Mouse (Mus musculus) layer of hippocampus, adult 2 months (tissue): ENCODE measurements around the gene Gm3336. TPM values are rescaled to one million over a fixed set of nuclear protein-coding genes. Genes with fewer than 3 reads are reported as not detected.

Experiments used
- DNase-seq, 2 experiments: peaks; one replicate each; pipeline ENCODE4 v3.0.0; 2022; ENCODE audit warnings: low spot score in 2 of 2
- H3K27ac ChIP-seq: fragments of 200-600 bp; 2 replicates; pipeline ENCODE4 v1.8.1; 2022
- H3K4me3 ChIP-seq: fragments of 200-600 bp; 2 replicates; pipeline ENCODE4 v1.8.1; 2022; ENCODE audit warnings: mild to moderate bottlenecking
- CTCF ChIP-seq: fragments of 200-600 bp; conservative IDR thresholded peaks from 2 replicates; pipeline ENCODE4 v1.8.1; 2022; ENCODE audit warnings: antibody characterized with exemption, mild to moderate bottlenecking, moderate library complexity
- total RNA-seq, 2 experiments: library from RNA; stranded (reverse); gene quantifications; 2 replicates each; pipeline ENCODE4 v1.2.3; 2021

Gene Gm3336
- total RNA-seq, 2 experiments from 2014 or later = not detected

DNA sequence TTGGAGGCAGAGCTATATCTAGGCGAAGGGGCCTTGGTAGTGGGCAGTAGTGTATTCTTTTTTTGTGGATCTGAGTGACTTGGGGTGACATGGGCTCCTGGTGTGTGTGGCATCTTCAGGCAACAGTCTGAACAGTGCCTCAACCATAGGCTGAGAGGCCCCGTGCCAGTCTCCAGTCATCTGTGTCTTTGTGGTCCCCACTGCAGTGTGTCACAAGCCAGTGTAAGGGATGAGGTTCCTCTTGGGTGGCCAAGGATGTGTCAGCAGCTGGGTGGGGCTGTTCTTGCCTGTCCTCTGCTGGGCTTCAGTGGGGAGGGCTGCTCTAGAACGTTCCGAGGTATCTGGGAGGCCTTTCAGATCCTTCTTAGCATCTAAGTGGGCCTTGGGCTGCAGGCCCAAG lies 12.6 kb downstream of the Gm3336 start:
- Histone ChIP-seq H3K27ac (no peak overlapping the region), H3K4me3 (no peak overlapping the region)
- DNase-seq = no peak
- no peak for TF ChIP-seq CTCF

DNA sequence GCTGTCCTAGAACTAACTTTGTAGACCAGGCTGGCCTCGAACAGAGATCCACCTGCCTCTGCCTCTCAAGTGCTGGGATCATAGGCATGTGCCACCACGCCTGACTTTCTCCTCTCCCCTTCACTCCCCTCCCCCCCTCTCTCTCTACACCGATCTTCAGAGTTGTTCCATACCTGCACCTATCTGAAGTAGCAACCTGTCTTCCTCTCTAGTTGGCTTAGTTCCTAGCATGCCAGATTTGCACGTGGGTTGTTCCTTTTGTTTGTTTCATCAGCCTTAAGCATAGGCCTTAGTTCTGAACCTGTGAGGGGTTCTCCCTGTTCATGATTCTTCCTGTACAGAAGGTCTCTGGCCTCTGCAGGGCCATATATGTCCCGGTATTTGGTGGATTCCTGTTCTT lies 19.4 kb downstream of the Gm3336 start:
- no peak for DNase-seq
- Histone ChIP-seq H3K27ac (no peak overlapping the region), H3K4me3 (no peak overlapping the region)
- TF ChIP-seq CTCF = no peak

DNA sequence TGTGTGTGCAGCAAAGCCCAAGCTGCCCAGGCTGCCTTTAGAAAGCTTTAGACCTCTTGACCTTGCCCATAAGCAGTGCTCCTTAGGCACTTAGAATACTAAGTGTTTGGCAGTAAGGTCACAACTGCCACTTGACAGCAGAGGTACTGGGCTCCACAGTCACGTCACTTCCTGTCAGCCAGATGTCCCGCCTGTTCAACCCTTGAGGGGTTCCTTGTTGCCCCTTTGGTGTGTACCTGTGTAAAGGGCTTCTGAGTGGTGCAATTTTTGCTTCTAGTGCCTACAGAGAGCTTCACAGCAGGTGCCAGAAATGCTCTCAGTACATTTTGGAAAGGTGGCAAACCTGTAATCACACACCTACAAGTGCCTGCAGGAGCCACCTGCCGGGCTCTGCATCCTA lies 19.9 kb downstream of the Gm3336 start:
- DNase-seq = no peak
- Histone ChIP-seq H3K4me3 (no peak overlapping the region), H3K27ac (no peak overlapping the region)
- TF ChIP-seq CTCF = no peak

DNA sequence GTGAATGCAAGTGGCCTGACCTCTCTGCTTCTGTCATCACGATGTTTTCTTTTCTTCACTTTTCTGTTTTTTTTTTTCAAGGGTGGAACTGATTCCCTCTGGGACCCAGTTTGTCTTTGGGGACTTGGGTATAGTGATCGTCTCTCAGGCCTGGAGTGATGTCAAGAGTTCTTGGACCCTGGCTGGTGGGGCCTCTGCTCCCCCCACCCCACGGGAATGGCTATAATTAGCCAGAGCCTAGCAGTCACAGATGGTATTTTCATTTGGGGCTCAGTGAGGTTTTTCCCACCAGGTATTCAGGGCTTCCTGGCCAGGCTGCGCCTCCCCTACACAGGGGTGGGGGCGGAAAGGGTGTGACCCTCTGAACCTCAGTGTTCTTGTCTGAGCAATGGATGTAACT lies 23.3 kb downstream of the Gm3336 start:
- DNase-seq = no peak
- H3K27ac ChIP-seq = no peak overlapping the region
- no peak overlapping the region for H3K4me3 ChIP-seq
- no peak for TF ChIP-seq CTCF

DNA sequence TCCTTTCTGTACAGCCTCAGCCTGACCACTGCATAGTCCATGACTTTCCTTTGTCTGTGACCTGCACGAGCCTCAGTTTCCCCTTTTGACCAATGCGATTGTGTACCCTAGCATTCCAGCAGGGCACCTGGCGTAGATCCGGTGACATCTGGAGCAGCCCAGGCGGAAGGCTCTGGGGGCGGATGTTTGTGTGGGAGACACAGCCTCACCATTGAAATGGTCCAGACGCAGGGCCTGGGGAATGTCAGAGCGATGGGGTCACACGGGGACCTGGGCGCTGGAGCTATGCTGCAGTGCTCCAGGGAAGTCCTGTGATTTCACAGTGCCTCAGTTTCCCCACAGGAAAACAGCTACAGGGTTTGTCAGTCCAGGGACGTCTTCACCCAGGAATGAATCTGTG lies 23.8 kb downstream of the Gm3336 start:
- no peak for DNase-seq
- TF ChIP-seq CTCF = no peak

DNA sequence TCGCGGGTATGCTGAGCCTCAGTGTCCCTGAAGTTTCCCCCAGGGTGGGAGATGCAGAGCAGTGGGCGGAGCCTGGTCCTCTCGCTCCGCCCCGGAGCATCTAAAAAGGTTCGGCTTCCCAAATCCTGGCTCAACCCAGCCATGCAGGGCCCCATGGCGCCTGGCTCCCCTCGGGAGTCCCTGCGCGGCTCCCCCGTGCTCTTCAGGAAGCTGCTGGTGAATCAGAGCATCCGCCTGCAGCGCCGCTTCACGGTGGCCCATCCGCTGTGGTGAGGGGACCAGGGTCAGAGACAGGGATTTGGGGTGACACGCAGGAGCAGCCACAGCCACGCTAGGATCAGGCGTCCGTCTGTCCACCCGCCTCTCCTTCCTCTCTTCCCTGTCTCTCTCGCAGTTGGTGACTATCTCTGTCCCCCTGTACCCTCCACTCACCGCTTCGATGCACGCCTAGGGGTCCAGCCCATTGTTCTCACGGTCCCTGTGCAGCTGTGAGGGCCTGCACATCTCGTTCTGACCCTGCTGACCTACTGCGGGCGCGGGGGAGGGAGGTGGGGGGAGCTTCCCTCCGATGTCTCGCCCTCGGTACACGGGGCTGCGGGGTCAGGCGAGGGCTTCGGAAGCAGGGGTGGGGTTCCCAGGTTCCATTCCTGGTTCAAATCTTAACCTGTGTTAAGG lies 24.8 kb downstream of the Gm3336 start:
- DNase-seq = no peak
- 0 out of 2 replicates have a peak overlapping the region, but pooled peaks have one; percentile 36 for H3K27ac ChIP-seq
- H3K4me3 ChIP-seq = peak overlapping the region; percentile 52; the same call in 1 of the 2 replicates
- no peak for TF ChIP-seq CTCF

More for the DNA sequence above, 23.8 kb downstream of the Gm3336 start:
- Histone ChIP-seq H3K4me3 (no peak overlapping the region), H3K27ac (no peak overlapping the region)

DNA sequence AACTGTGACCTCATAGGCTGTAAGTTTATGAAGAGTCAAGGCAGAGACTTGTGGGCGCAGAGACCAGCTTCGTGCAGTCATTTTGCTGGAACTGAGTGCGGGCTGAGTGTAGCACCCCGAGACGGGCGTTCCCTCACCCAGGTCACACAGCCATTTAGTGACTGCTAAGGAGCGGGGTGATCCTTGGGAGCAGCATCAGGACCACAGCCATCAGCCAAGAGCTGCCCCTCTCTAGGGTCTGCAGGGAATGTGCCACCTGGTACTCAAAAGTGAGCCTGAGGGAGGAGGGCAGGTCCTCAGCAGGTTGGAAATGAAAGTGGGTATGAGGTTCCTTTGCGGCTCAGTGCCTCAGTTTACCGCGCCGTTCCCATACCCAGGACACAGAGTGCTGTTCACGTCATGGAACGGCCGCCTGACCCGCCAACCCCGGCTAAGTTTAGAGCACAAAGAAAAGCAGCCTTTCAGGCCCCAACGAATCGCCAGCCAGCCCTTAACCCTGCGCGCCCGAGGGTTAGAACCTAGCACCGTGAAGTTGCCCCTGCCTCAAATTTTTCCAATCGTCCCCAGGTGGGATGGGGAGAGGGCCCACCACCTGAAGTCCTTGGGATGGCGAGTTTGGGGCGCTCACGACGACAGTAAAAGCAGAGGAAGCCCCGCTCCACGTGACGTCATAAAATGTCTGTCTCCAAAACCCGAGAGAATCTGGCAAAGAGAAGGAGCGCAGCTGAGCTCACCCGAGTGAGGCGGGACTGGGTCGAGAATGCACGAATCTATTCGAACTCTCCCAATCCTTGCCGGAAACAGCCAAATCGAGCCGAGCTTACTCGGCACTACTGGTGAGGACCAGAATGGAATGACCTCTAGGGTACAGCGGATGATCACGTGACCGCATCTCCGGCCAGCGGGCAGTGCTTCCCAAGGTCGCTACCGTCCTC lies 25.6 kb downstream of the Gm3336 start:
- TF ChIP-seq CTCF = no peak
- H3K4me3 ChIP-seq = peak overlapping the region; percentile 52
- no peak for DNase-seq
- peak overlapping the region; percentile 36; the same call in 1 of the 2 replicates for H3K27ac ChIP-seq

DNA sequence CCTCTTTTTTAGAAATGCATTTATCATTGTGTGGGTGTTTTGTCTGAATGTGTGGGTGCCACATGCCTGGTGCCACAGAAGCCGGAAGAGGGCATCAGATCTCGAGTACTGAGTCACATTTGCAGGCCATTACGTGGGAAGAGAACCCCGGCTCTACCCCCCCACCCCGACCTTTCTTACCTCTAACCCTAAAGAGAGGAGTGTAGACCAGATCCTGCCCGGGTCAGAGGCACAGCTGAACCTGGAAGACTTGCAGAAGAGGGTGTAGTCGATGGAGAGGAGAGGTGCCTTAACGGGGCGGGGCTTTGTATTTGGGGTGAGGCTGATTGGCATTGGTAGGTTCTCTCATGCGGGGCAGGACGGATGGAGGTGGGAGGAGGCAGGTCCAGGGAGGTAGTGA lies 26.5 kb downstream of the Gm3336 start:
- H3K4me3 ChIP-seq = no peak overlapping the region; the same call in 1 of the 2 replicates
- no peak for DNase-seq
- no peak overlapping the region for H3K27ac ChIP-seq
- no peak for TF ChIP-seq CTCF

DNA sequence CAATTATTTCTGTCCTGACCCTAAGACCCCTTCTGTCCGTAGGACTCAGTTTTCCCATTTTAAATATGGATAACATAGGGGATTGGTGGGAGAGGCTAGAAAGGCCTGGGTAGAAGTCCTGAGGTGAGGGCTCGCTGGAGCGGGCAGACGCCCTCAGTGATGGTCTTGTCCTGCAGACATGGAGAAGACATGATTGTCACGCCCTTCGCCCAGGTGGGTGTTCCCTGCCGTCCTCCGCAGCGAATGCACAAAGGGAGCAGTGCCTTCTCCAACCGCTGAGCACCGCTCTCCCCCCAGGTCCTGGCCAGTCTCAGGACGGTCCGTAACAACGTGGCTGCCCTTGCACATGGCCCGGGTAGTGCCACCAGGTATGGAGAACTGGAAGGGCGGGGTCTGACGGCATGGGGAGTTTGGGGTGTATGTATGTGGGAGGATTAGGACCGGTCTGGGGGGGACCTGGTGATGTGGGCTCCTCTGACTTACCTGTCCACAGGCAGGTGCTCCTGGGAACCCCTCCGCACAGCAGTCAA lies 27.4 kb downstream of the Gm3336 start:
- no peak overlapping the region for H3K4me3 ChIP-seq
- no peak for DNase-seq
- no peak overlapping the region for H3K27ac ChIP-seq
- TF ChIP-seq CTCF = no peak

DNA sequence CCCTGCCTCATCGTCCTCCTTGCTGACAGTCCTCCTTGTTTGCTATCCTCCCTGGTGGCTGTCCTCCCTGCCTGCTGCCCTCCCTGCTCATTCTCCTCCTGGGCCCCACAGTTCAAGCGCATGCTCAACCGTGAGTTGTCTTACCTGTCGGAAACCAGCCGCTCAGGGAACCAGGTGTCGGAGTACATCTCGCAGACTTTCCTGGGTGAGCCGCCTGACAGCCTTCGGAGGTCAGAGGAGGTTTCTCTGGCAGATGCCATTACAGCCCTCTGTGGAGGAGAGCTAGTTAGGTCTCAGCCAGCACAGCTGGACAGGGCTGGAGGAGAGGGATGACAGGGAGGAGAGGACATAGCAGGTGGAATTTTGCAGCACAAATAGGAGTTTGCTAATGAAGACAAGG lies 28.3 kb downstream of the Gm3336 start:
- DNase-seq = no peak
- H3K27ac ChIP-seq = no peak overlapping the region
- no peak for TF ChIP-seq CTCF

DNA sequence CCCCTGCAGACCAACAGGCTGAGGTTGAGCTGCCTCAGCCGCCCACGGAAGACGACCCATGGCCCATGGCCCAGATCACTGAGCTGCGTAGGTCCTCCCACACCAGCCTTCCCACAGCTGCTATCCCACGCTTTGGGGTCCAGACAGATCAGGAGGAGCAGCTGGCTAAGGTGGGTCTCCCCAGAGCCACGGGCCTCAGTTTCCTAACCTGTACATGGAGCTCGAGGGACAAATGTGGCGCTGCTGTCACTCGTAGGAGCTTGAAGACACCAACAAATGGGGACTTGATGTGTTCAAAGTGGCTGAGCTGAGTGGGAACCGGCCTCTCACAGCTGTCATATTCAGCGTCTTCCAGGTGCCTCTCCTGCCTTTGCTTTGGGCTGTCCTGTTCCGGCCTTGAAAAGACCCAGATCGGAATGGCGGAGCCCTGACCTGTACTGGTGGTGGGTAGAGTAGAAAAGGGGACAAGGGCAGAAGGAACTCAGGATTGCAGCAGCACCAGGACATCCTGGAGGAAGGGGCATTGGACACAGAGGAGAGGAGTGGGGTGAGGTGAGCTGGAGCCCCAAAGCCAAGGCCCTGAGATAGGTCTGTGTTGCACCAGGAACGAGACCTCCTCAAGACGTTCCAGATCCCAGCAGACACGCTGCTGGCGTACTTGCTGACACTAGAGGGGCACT lies 29.0 kb downstream of the Gm3336 start:
- no peak for DNase-seq
- H3K4me3 ChIP-seq = no peak overlapping the region
- TF ChIP-seq CTCF = no peak
- no peak overlapping the region for H3K27ac ChIP-seq

More for the DNA sequence above, 28.3 kb downstream of the Gm3336 start:
- no peak overlapping the region for H3K4me3 ChIP-seq

DNA sequence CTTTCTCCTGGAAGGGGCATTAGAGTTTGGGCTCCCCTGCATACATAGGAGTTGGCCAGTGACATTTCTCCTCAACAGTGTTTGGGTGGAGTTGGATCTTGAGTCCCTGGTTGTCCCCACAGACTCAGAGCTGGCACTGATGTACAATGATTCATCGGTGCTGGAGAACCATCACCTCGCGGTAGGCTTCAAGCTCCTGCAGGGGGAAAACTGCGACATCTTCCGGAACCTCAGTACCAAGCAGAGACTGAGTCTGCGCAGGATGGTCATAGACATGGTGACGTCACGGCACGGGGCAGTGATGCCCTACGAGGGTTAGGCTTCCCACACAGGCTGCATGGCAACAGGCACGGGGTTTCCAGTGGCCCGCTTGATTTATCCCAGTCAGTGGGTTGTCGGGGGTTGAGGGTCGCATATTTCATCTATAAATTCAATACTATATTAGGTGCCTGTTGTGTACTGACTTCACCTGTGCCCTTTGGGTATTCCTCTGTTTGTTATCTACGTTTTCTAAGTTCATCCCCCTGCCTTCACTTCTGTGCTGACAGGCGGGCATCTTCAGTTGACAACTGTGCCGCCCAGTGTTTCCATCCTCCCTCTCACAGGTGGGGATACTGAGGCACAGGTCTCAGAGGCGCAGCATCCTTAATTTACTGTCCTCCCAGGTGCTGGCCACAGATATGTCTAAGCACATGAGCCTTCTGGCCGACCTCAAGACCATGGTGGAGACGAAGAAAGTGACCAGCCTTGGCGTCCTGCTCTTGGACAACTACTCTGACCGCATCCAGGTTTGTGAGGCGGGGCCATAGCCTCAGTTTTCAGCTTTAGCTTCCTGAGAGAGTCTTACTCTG lies 30.1 kb downstream of the Gm3336 start:
- Histone ChIP-seq H3K27ac (no peak overlapping the region), H3K4me3 (no peak overlapping the region)
- no peak for TF ChIP-seq CTCF
- DNase-seq = no peak
